Mouse (Mus musculus): ENCODE data around the gene Zfp619. TPM values are rescaled to one million over a fixed set of nuclear protein-coding genes. Genes with fewer than 3 reads are reported as not detected.
"Not testable (repeated sequence)": the region's sequence is repeated elsewhere in the genome, so short reads cannot be mapped to it uniquely, and the experiment has no call there.

Zfp619 gene
- polyA plus RNA-seq, 1 experiment from 2014 or later: 2.4 TPM

DNA sequence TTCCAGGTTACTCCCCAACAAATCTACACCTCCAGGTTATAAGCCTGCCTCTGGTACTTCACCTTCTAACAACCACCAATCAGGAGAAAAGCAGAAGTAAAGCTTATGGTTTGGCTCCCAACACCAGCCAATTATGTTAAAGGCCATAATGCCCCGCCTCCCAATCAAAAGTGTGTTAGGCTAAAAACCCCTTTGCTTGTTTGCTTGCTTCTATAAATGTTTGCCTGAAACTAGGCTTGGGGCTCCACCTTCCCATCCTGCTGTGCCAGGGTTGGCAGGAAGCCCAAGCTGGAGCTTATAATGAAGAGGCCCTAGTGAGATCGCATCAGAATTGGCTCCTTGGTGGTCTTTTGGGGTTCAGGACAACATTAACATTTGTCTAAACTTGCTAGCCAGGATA is 31.8 kb downstream of the Zfp619 start:
- H3K4me3 ChIP-seq: no peak overlapping the region
- 93% methylated on average over 2 of the region's 2 CpGs for WGBS
- no peaks in the 10 kb centered on the region for H3K27me3 ChIP-seq (ENCODE audit: insufficient read depth, poor library complexity, severe bottlenecking)
- no peak overlapping the region for H3K27ac ChIP-seq
- DNase-seq (ENCODE audit: low spot score): no peak
- no peaks in the 10 kb centered on the region for H3K9me3 ChIP-seq
- peaks cover under 1% of the 10 kb centered on the region; the same call in 1 of the 2 replicates for H3K36me3 ChIP-seq
- H3K4me1 ChIP-seq (replicated peaks): peaks cover 26% of the 10 kb centered on the region

DNA sequence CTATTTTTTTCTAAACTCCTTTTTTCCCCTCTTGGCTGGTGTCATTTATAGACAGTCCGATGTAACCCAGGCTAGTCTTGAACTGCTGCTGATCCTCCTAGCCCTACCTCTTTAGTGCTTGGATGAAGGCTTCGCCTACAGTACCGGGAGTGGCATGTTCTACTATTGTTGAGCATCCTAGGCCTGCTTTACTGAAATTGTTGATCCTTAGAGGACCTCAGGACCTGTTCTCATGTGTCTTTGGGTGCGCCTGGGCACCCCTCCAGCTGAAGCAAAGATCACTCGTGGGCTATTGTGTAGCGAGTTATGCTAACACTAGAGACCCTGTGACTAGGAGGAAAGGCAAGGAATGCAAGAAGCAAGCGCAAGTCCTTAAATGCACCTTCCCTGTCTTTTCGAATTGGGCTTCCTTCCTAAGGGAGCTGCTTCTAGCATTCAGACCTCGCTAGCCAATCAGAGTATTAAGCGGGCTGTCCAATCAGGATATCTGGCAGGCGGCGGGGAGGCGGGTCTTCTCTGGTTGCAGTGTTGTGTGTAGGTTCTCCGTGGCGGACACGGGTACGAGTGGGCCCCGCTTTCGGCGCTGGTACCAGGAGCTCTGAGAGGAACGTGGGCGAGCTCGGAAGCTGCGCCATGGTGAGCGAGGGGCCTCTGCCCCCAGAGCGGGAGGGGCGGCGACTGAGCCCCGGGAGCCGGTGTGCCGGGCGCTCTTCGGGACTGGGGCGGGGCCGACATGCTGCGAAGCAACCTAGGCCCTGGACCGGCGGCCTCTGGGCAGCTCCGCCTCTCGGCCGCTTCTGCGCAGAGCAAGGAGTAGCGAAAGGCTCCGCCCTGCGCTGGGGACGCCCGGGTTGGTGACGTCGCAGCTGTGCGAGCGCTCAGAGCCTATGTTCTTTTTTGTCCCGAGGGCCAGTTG is 34.7 kb downstream of the Zfp619 start:
- Histone ChIP-seq H3K4me3 (peak overlapping the region; percentile 74), H3K9me3 (no peaks in the 10 kb centered on the region), H3K27me3 (ENCODE audit: insufficient read depth, poor library complexity, severe bottlenecking) (no peaks in the 10 kb centered on the region), H3K27ac (peak overlapping the region; percentile 96), H3K36me3 (peaks cover 27% of the 10 kb centered on the region), H3K4me1 (replicated peaks) (peaks cover 15% of the 10 kb centered on the region)
- WGBS: 3% methylated on average over 52 of the region's 52 CpGs
- peak; percentile 95 for DNase-seq (ENCODE audit: low spot score)

DNA sequence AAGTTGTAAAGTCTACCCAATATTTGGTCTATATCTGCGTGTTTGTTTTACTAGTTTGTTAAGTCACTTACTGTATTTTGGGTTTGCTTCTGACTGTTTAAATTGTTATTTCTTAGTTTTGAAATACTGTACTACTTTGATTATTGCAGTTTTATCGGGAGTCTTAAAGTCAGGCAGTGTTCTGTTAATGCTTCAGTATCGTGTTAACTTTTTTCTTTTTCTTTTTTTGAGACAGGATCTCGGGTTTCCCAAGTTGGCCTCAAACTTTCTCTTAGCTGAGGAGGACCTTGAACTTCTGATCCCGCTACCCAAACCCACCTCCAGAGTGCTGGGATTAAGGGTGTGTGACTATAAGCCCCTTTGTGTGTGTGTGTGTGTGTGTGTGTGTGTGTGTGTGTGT is 35.4 kb downstream of the Zfp619 start:
- Histone ChIP-seq H3K27me3 (ENCODE audit: insufficient read depth, poor library complexity, severe bottlenecking) (no peaks in the 10 kb centered on the region), H3K4me3 (peak overlapping the region; percentile 74), H3K27ac (peak overlapping the region; percentile 96), H3K36me3 (peaks cover 33% of the 10 kb centered on the region), H3K4me1 (replicated peaks) (peaks cover 15% of the 10 kb centered on the region), H3K9me3 (no peaks in the 10 kb centered on the region)
- WGBS: 24% methylated on average over 5 of the region's 5 CpGs
- DNase-seq (ENCODE audit: low spot score): no peak

- Histone ChIP-seq H3K9me3 (no peaks in the 10 kb centered on the region), H3K27me3 (ENCODE audit: insufficient read depth, poor library complexity, severe bottlenecking) (no peaks in the 10 kb centered on the region), H3K27ac (no peak overlapping the region), H3K4me3 (no peak overlapping the region), H3K4me1 (replicated peaks) (peaks cover 15% of the 10 kb centered on the region), H3K36me3 (peaks cover 42% of the 10 kb centered on the region)
- DNase-seq (ENCODE audit: low spot score): no peak
- WGBS: 88% methylated on average over 4 of the region's 4 CpGs
Observed at GRCm38 (mm10) chr7:39553871-39554270, 36.3 kb downstream of the Zfp619 start.

DNA sequence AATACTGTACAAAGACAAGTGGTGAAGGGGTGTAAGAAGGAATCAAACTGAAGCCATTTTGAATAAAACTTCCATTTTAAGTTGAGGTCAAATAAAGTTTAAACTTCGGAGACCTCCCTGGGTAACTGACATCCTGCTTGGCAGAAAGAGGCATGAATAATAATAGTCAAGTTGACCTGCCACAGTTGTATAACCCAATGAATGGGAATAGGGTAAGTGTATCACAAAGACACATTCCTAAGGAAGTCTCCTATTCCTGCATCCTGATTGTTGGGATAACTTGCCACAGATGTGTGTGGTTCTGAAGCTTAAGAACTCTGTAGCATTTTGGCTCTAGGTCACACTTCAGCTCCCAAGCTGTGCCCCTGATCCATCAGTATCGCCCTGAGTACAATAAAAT is 62.5 kb downstream of the Zfp619 start:
- Histone ChIP-seq H3K9me3 (no peaks in the 10 kb centered on the region), H3K36me3 (0 out of 2 replicates have a peak, but pooled peaks cover 1% of the 10 kb centered on the region), H3K4me3 (no peak overlapping the region), H3K4me1 (replicated peaks) (no peaks in the 10 kb centered on the region), H3K27ac (no peak overlapping the region), H3K27me3 (ENCODE audit: insufficient read depth, poor library complexity, severe bottlenecking) (no peaks in the 10 kb centered on the region)
- 84% methylated on average over 2 of the region's 2 CpGs for WGBS
- no peak for DNase-seq (ENCODE audit: low spot score)

GRCm38 (mm10) chr7:39580601-39581000 is 63.0 kb downstream of the Zfp619 start:
- no peak overlapping the region for H3K27ac ChIP-seq
- WGBS: 92% methylated on average over 2 of the region's 2 CpGs
- H3K4me1 ChIP-seq (replicated peaks): no peaks in the 10 kb centered on the region
- H3K9me3 ChIP-seq: no peaks in the 10 kb centered on the region
- DNase-seq (ENCODE audit: low spot score): no peak
- H3K27me3 ChIP-seq (ENCODE audit: insufficient read depth, poor library complexity, severe bottlenecking): no peaks in the 10 kb centered on the region
- no peak overlapping the region for H3K4me3 ChIP-seq
- H3K36me3 ChIP-seq: no peaks in the 10 kb centered on the region

DNA sequence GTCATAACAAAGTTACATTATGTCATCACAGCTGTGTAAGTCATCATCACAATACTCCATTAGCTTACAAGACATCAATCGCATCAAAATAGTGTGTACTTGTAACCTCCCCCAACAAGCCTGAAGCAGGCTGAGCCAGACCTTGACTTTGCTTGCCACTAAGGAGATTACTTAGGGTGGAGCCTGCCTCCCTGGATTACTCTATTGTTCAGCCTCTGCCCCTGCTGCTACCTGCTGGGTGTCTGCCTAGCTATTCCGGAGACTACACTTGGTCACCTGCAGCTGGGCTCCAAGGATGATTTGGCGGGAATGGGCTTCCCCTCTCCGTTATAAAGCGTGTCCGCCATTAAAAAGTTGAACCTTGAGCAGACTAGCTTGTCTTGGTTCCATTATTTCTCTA is 69.3 kb downstream of the Zfp619 start:
- not testable (repeated sequence) for H3K36me3 ChIP-seq; H3K4me3 ChIP-seq; H3K4me1 ChIP-seq (replicated peaks); H3K27me3 ChIP-seq (ENCODE audit: insufficient read depth, poor library complexity, severe bottlenecking); DNase-seq (ENCODE audit: low spot score); H3K27ac ChIP-seq; H3K9me3 ChIP-seq
- 53% methylated on average over 6 of the region's 6 CpGs for WGBS

DNA sequence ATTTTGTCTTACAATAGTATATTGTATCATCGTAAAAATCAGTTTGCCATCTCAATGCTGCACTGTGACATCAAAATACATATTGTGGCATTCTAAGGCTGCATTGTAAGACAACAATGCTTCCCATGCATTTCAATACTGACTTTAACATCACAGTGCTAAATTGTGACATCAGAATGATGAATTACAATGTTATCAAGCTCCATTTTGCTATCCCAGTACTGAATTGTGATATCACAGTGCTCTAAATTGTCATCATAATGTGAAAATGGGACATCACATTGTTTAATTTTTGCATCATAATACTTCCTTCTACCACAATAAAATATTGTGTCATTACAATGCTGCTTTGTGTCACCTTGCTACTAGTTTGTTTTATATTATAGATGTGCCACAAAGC is 70.5 kb downstream of the Zfp619 start:
- H3K9me3 ChIP-seq: no peaks in the 10 kb centered on the region
- H3K27me3 ChIP-seq (ENCODE audit: insufficient read depth, poor library complexity, severe bottlenecking): peaks cover 5% of the 10 kb centered on the region; the same call in 1 of the 2 replicates
- no peak for DNase-seq (ENCODE audit: low spot score)
- H3K4me3 ChIP-seq: peak overlapping the region; percentile 55
- 86% methylated on average over 1 of the region's 1 CpGs for WGBS
- no peaks in the 10 kb centered on the region for H3K4me1 ChIP-seq (replicated peaks)
- H3K36me3 ChIP-seq: no peaks in the 10 kb centered on the region
- H3K27ac ChIP-seq: 0 out of 2 replicates have a peak overlapping the region, but pooled peaks have one; percentile 85

DNA sequence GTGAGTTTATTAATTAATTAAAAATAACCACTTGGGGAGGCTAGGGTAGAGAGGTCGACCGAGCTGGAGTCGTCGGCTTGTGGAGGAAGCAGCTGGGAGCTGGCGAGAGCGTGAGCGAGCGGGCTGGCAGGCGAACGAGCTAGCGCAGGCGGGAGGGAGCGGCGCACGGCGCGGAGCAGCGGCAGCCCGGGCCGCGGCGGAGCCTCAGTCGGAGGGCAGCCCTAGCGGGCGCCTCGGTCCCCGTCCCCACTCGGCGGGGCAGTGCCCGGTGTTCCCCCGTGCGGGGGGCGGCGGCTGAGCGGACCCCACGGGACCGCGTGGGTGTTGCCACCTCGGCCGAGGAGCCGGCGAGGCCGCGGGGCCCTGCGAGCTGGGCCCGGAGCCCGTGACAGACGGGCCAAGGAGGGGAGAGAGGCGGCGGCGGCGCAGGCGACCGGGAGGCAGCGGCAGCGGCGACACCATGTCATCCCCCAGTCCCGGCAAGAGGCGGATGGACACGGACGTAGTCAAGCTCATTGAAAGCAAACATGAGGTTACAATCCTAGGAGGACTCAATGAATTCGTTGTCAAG is 71.0 kb downstream of the Zfp619 start:
- DNase-seq (ENCODE audit: low spot score): peak; percentile 55
- peak overlapping the region; percentile 55 for H3K4me3 ChIP-seq
- not testable (repeated sequence) for H3K4me1 ChIP-seq (replicated peaks); H3K36me3 ChIP-seq; H3K27me3 ChIP-seq (ENCODE audit: insufficient read depth, poor library complexity, severe bottlenecking); H3K9me3 ChIP-seq
- under 1% methylated on average over 62 of the region's 62 CpGs for WGBS
- peak overlapping the region; percentile 85 for H3K27ac ChIP-seq

DNA sequence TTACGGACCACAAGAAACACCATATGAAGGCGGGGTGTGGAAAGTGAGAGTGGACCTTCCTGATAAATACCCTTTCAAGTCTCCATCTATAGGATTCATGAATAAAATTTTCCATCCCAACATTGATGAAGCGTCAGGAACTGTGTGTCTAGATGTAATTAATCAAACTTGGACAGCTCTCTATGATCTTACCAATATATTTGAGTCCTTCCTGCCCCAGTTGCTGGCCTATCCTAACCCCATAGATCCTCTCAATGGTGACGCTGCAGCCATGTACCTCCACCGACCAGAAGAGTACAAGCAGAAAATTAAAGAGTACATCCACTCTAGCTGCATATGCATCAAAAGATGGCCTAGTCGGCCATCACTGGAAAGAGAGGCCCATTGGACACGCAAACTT is 71.5 kb downstream of the Zfp619 start:
- H3K36me3 ChIP-seq; H3K9me3 ChIP-seq; H3K27me3 ChIP-seq (ENCODE audit: insufficient read depth, poor library complexity, severe bottlenecking); DNase-seq (ENCODE audit: low spot score); H3K4me1 ChIP-seq (replicated peaks): not testable (repeated sequence)
- Histone ChIP-seq H3K27ac (peak overlapping the region; percentile 85; the same call in 1 of the 2 replicates), H3K4me3 (peak overlapping the region; percentile 55)
- WGBS: 49% methylated on average over 7 of the region's 7 CpGs

Other genes with a start within 250 kb of the Zfp619 start
- gene Gm5114, start 104.6 kb upstream of the Zfp619 start, polyA plus RNA-seq (2016; fragmentation: Nextera tagmentation; extraction: Ambion mirVana): not detected in 2 replicates

Measured in hindbrain, embryonic 10.5 days (tissue).